Mouse (Mus musculus) MN1 (cell line): ENCODE measurements at regions not wholly inside any gene's neighbourhood (a gene's known extent, or its start where the extent isn't known, plus 50 kb on each side); places are given as distances from the start of the nearest gene placed in this dataset.
"Not testable (repeated sequence)": the region's sequence is repeated elsewhere in the genome, so short reads cannot be mapped to it uniquely, and the experiment has no call there.

Source experiments
- DNase-seq: peaks from one replicate; pipeline ENCODE4 v3.0.0-alpha.2; 2016; ENCODE audit warnings: low spot score

GRCm38 (mm10) chr15:43581246-43581645 is 3447.1 kb downstream of the 9330182O14Rik start:
- no peak for DNase-seq

- no peak for DNase-seq
Observed at GRCm38 (mm10) chr15:43585751-43586150, 3451.6 kb downstream of the 9330182O14Rik start.

- DNase-seq = no peak
Observed at GRCm38 (mm10) chr15:43588021-43588420, 3453.9 kb downstream of the 9330182O14Rik start.

GRCm38 (mm10) chr15:43607700-43608099 is 3473.5 kb downstream of the 9330182O14Rik start:
- DNase-seq = no peak

- DNase-seq = no peak
Observed at GRCm38 (mm10) chr15:43609901-43610300, 3475.7 kb downstream of the 9330182O14Rik start.

- DNase-seq = no peak
Observed at GRCm38 (mm10) chr15:43614004-43614661, 3480.0 kb downstream of the 9330182O14Rik start.

- no peak for DNase-seq
Observed at GRCm38 (mm10) chr15:43615727-43616126, 3481.6 kb downstream of the 9330182O14Rik start.

GRCm38 (mm10) chr15:43624431-43624965 is 3490.3 kb downstream of the 9330182O14Rik start:
- DNase-seq = no peak

- no peak for DNase-seq
Observed at GRCm38 (mm10) chr15:43625021-43625510, 3490.9 kb downstream of the 9330182O14Rik start.

- no peak for DNase-seq
Observed at GRCm38 (mm10) chr15:43650818-43651500, 3516.8 kb downstream of the 9330182O14Rik start.

GRCm38 (mm10) chr15:43663648-43664047 is 3529.5 kb downstream of the 9330182O14Rik start:
- DNase-seq = no peak

GRCm38 (mm10) chr15:43678844-43679243 is 3544.7 kb downstream of the 9330182O14Rik start:
- DNase-seq = no peak

- no peak for DNase-seq
Observed at GRCm38 (mm10) chr15:43682176-43682575, 3548.0 kb downstream of the 9330182O14Rik start.

- not testable (repeated sequence) for DNase-seq
Observed at GRCm38 (mm10) chr15:43691998-43692397, 3557.8 kb downstream of the 9330182O14Rik start.

- DNase-seq = no peak
Observed at GRCm38 (mm10) chr15:43695451-43695850, 3561.3 kb downstream of the 9330182O14Rik start.

GRCm38 (mm10) chr15:43717035-43717434 is 3582.9 kb downstream of the 9330182O14Rik start:
- DNase-seq = no peak

- DNase-seq = no peak
Observed at GRCm38 (mm10) chr15:43717559-43717958, 3583.4 kb downstream of the 9330182O14Rik start.

- DNase-seq = no peak
Observed at GRCm38 (mm10) chr15:43720916-43721315, 3586.8 kb downstream of the 9330182O14Rik start.

GRCm38 (mm10) chr15:43735697-43736096 is 3601.5 kb downstream of the 9330182O14Rik start:
- no peak for DNase-seq

GRCm38 (mm10) chr15:43758256-43758655 is 3624.1 kb downstream of the 9330182O14Rik start:
- DNase-seq = no peak

- no peak for DNase-seq
Observed at GRCm38 (mm10) chr15:43764606-43765005, 3630.4 kb downstream of the 9330182O14Rik start.

- peak; percentile 74 for DNase-seq
Observed at GRCm38 (mm10) chr15:43772718-43773117, 3638.6 kb downstream of the 9330182O14Rik start.

- DNase-seq = not testable (repeated sequence)
Observed at GRCm38 (mm10) chr15:43782126-43782632, 3648.0 kb downstream of the 9330182O14Rik start.
